Mouse (Mus musculus) frontal cortex, postnatal 14 days (tissue): ENCODE results near the gene Zfp74.
A peak's percentile ranks its signal among the peaks of the same experiment; 100 is the strongest.
"Not testable (repeated sequence)": the region's sequence is repeated elsewhere in the genome, so short reads cannot be mapped to it uniquely, and the experiment has no call there.

Source experiments
- DNase-seq, 2 experiments: peaks; one replicate each; pipeline ENCODE4 v3.0.0; 2022; ENCODE audit warnings: low spot score in 2 of 2

Gene Zfp74

GRCm38 (mm10) chr7:29953513-29954401 is at the start of gene Zfp74:
Gene Zfp74 (minus strand): TSS chr7:29954089.
- DNase-seq, result peak; percentile 50 to 67

- DNase-seq, result no peak
Measured at GRCm38 (mm10) chr7:30000601-30001000, 46.7 kb upstream of the Zfp74 start.

GRCm38 (mm10) chr7:29995134-29995533 is 41.2 kb upstream of the Zfp74 start:
- DNase-seq, result no peak

- DNase-seq, result no peak
Measured at GRCm38 (mm10) chr7:29993340-29993739, 39.5 kb upstream of the Zfp74 start.

- no peak for DNase-seq
Measured at GRCm38 (mm10) chr7:29992698-29993097, 38.8 kb upstream of the Zfp74 start.

- DNase-seq, result no peak
Measured at GRCm38 (mm10) chr7:29989031-29989430, 35.1 kb upstream of the Zfp74 start.

- DNase-seq, result no peak
Measured at GRCm38 (mm10) chr7:29987551-29987950, 33.7 kb upstream of the Zfp74 start.

- DNase-seq, result no peak
Measured at GRCm38 (mm10) chr7:29986101-29986500, 32.2 kb upstream of the Zfp74 start.

- peak; percentile 83 to 86 for DNase-seq
Measured at GRCm38 (mm10) chr7:29983690-29984380, 29.9 kb upstream of the Zfp74 start, which contains the start of gene Zfp568. Gene Zfp568 (plus strand): TSS chr7:29983955.

GRCm38 (mm10) chr7:29983340-29983689 is 29.4 kb upstream of the Zfp74 start:
- no peak for DNase-seq

GRCm38 (mm10) chr7:29982931-29983330 is 29.0 kb upstream of the Zfp74 start:
- peak in 1 of 2 experiments; percentile 12 for DNase-seq

- DNase-seq, result no peak
Measured at GRCm38 (mm10) chr7:29982341-29982740, 28.5 kb upstream of the Zfp74 start.

GRCm38 (mm10) chr7:29981860-29982259 is 28.0 kb upstream of the Zfp74 start:
- DNase-seq, result no peak

GRCm38 (mm10) chr7:29981455-29981854 is 27.6 kb upstream of the Zfp74 start:
- no peak for DNase-seq

- DNase-seq, result no peak
Measured at GRCm38 (mm10) chr7:29980761-29981160, 26.9 kb upstream of the Zfp74 start.

- DNase-seq, result no peak
Measured at GRCm38 (mm10) chr7:29970686-29971085, 16.8 kb upstream of the Zfp74 start.

- DNase-seq, result not testable (repeated sequence)
Measured at GRCm38 (mm10) chr7:29965115-29965810, 11.4 kb upstream of the Zfp74 start.

GRCm38 (mm10) chr7:29959004-29959403 is 5.1 kb upstream of the Zfp74 start:
- DNase-seq, result no peak

- DNase-seq, result no peak
Measured at GRCm38 (mm10) chr7:29958125-29958724, 4.3 kb upstream of the Zfp74 start.

- peak in 1 of 2 experiments; percentile 16 for DNase-seq
Measured at GRCm38 (mm10) chr7:29956257-29956656, 2.4 kb upstream of the Zfp74 start.

- DNase-seq, result no peak
Measured at GRCm38 (mm10) chr7:29954731-29955130, 842 bp upstream of the Zfp74 start.

GRCm38 (mm10) chr7:29953086-29953485 is 803 bp downstream of the Zfp74 start:
- no peak for DNase-seq
